Mouse (Mus musculus) stomach, postnatal 0 days (tissue): ENCODE measurements at regions not wholly inside any gene's neighbourhood (a gene's known extent, or its start where the extent isn't known, plus 50 kb on each side); places are given as distances from the start of the nearest gene placed in this dataset.

Experiments
- ATAC-seq: fragments of 200-750 bp; cut with Nextera tagmentation; 2 replicates; pipeline ENCODE4 v1.8.0; 2017; ENCODE audit not compliant: low FRiP score, low TSS enrichment
- DNase-seq: peaks from one replicate; pipeline ENCODE4 v3.0.0-alpha.2; 2016; ENCODE audit warnings: low spot score
- H3K27ac ChIP-seq: fragments of 300-500 bp; sonication (generic); replicated peaks from 2 replicates; pipeline ENCODE4 v1.5.1; 2014; ENCODE audit warnings: mild to moderate bottlenecking, control low read depth
- H3K27me3 ChIP-seq: fragments of 300-500 bp; sonication (generic); 2 replicates; pipeline ENCODE4 v1.6.1; 2014; ENCODE audit warnings: low read length; ENCODE audit not compliant: control insufficient read depth, insufficient read depth
- H3K36me3 ChIP-seq: fragments of 300-500 bp; sonication (generic); 2 replicates; pipeline ENCODE4 v1.6.1; 2014; ENCODE audit warnings: low read length, mixed read lengths; ENCODE audit not compliant: control insufficient read depth, insufficient read depth
- H3K4me1 ChIP-seq: fragments of 300-500 bp; sonication (generic); replicated peaks from 2 replicates; pipeline ENCODE4 v1.6.1; 2014; ENCODE audit warnings: antibody characterized with exemption; ENCODE audit not compliant: control insufficient read depth, insufficient read depth
- H3K4me2 ChIP-seq: fragments of 300-500 bp; sonication (generic); replicated peaks from 2 replicates; pipeline ENCODE4 v1.6.1; 2014; ENCODE audit warnings: low read depth, mild to moderate bottlenecking, control low read depth, moderate library complexity
- H3K4me3 ChIP-seq: fragments of 300-500 bp; sonication (generic); 2 replicates; pipeline ENCODE4 v1.5.1; 2014; ENCODE audit warnings: low read depth, low read length, control low read depth
- H3K9ac ChIP-seq: fragments of 300-500 bp; sonication (generic); 2 replicates; pipeline ENCODE4 v1.6.1; 2014; ENCODE audit warnings: mild to moderate bottlenecking, low read length, control low read depth, mixed read lengths
- H3K9me3 ChIP-seq: fragments of 300-500 bp; sonication (generic); 2 replicates; pipeline ENCODE4 v1.6.1; 2016; ENCODE audit warnings: low read length; ENCODE audit not compliant: control insufficient read depth
- CTCF ChIP-seq: IDR thresholded peaks from 2 replicates; pipeline ENCODE4 v1.5.1; 2016; ENCODE audit warnings: antibody characterized with exemption, low read depth, mild to moderate bottlenecking, moderate library complexity
- EP300 ChIP-seq: optimal IDR thresholded peaks from 2 replicates; pipeline ENCODE3; 2016; ENCODE audit warnings: antibody characterized with exemption
- WGBS: fragments of 180-500 bp; shearing (Covaris S2); extraction: QIAGEN DNeasy Blood & Tissue Kit; methylation state at CpG from one replicate; pipeline ENCODE4 v1.1.7; 2014; 5-methylcytosine and 5-hydroxymethylcytosine counted together

GRCm38 (mm10) chr16:13487659-13488058 lies 180.3 kb downstream of the Parn start:
- no peak overlapping the region for H3K4me3 ChIP-seq
- H3K27ac ChIP-seq = no peak overlapping the region
- 67% methylated on average over 3 of the region's 3 CpGs for WGBS
- H3K4me2 ChIP-seq = no peak overlapping the region
- no peaks in the 10 kb centered on the region for H3K4me1 ChIP-seq
- no peak overlapping the region for H3K9ac ChIP-seq
- H3K9me3 ChIP-seq = no peaks in the 10 kb centered on the region
- DNase-seq (no peak), ATAC-seq (no peak)
- H3K27me3 ChIP-seq = no peaks in the 10 kb centered on the region
- TF ChIP-seq CTCF = no peak
- no peak for TF ChIP-seq EP300
- no peaks in the 10 kb centered on the region for H3K36me3 ChIP-seq

GRCm38 (mm10) chr16:13486571-13486970 lies 181.4 kb downstream of the Parn start:
- 62% methylated on average over 2 of the region's 2 CpGs for WGBS
- no peak overlapping the region for H3K9ac ChIP-seq
- no peak for TF ChIP-seq EP300
- no peak for TF ChIP-seq CTCF

DNA sequence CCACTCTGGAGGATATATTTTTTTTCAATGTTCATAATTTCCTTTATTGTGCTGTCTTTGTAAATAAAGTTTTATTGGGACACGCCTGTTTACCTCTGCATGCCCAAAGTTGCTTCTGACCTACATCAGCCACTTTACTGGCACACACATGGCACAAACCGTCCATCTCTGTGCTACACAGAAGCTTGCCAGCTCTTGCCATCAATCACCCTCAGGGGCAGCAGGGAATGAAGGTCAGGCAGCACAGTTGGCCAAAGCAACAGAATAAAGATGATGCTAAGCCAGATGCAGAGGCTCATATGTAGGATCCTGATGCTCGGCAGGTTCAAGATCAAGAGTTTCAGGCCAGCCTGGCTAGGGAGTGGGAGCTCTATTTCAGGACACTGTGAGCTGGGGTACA lies 187.7 kb downstream of the Parn start:
- H3K4me2 ChIP-seq = no peak overlapping the region

More at GRCm38 (mm10) chr16:13486571-13486970, 181.4 kb downstream of the Parn start:
- no peak overlapping the region for H3K4me2 ChIP-seq
- no peaks in the 10 kb centered on the region for H3K4me1 ChIP-seq
- ATAC-seq (no peak), DNase-seq (no peak)
- H3K27me3 ChIP-seq = no peaks in the 10 kb centered on the region
- H3K36me3 ChIP-seq = no peaks in the 10 kb centered on the region
- H3K27ac ChIP-seq = no peak overlapping the region
- no peak overlapping the region for H3K4me3 ChIP-seq
- H3K9me3 ChIP-seq = no peaks in the 10 kb centered on the region

DNA sequence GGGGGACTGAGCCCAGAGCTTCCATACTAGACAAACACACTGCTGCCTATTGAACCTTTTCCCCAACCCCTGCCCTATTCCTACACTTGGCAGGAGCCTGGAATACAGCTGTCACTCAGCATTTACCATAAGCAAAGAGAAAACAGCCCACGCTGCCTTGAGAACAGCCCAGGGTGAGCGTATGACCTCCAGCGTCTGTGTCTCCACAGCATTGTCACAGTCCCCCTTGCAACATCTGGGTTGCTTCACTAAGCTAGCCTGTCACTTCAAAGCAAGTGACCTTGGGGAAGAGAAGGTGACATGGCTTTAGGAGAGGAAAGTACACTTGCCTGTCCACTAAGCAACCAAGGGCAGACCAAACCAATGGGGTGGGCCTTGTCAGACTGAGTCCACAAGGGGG lies 191.3 kb downstream of the Parn start:
- TF ChIP-seq EP300 (no peak), CTCF (no peak)
- WGBS = 82% methylated on average over 3 of the region's 3 CpGs
- H3K27ac ChIP-seq = no peak overlapping the region
- no peak overlapping the region for H3K4me3 ChIP-seq
- no peaks in the 10 kb centered on the region for H3K36me3 ChIP-seq
- ATAC-seq (no peak), DNase-seq (no peak)
- no peak overlapping the region for H3K9ac ChIP-seq
- no peak overlapping the region for H3K4me2 ChIP-seq
- H3K27me3 ChIP-seq = no peaks in the 10 kb centered on the region
- H3K9me3 ChIP-seq = no peaks in the 10 kb centered on the region
- H3K4me1 ChIP-seq = no peaks in the 10 kb centered on the region

More for the DNA sequence above, 187.7 kb downstream of the Parn start:
- no peak overlapping the region for H3K9ac ChIP-seq
- no peaks in the 10 kb centered on the region for H3K9me3 ChIP-seq
- no peaks in the 10 kb centered on the region for H3K27me3 ChIP-seq
- no peak for ATAC-seq
- H3K4me1 ChIP-seq = no peaks in the 10 kb centered on the region
- no peak overlapping the region for H3K27ac ChIP-seq
- no peak overlapping the region for H3K4me3 ChIP-seq
- WGBS = 71% methylated on average over 3 of the region's 3 CpGs
- no peaks in the 10 kb centered on the region for H3K36me3 ChIP-seq
- DNase-seq = no peak
- no peak for TF ChIP-seq CTCF
- no peak for TF ChIP-seq EP300

DNA sequence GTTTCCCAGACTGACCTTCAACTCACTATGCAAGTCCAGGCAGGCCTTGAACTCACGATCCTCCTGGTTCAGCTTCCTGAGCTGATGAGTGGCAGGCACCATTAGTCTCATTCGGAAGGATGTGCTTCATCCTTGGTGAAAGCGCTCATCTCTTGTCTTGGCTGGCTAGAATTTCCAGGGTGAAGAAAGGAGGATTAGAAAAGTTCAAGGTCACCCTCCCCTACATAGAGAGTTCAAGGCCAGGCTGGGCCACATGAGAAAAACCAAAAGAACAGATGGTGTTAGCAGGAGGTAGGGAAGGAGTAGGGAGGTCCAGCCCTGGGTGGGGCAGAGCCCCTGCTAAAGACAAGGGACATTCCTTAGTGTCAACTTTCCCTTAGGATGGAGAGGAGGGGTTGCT lies 193.0 kb downstream of the Parn start:
- H3K4me2 ChIP-seq = no peak overlapping the region
- no peaks in the 10 kb centered on the region for H3K36me3 ChIP-seq
- ATAC-seq (no peak), DNase-seq (no peak)
- no peak overlapping the region for H3K4me3 ChIP-seq
- no peak overlapping the region for H3K9ac ChIP-seq
- 83% methylated on average over 3 of the region's 3 CpGs for WGBS
- TF ChIP-seq EP300 = no peak
- H3K27ac ChIP-seq = no peak overlapping the region
- H3K9me3 ChIP-seq = no peaks in the 10 kb centered on the region
- no peaks in the 10 kb centered on the region for H3K4me1 ChIP-seq
- H3K27me3 ChIP-seq = no peaks in the 10 kb centered on the region

DNA sequence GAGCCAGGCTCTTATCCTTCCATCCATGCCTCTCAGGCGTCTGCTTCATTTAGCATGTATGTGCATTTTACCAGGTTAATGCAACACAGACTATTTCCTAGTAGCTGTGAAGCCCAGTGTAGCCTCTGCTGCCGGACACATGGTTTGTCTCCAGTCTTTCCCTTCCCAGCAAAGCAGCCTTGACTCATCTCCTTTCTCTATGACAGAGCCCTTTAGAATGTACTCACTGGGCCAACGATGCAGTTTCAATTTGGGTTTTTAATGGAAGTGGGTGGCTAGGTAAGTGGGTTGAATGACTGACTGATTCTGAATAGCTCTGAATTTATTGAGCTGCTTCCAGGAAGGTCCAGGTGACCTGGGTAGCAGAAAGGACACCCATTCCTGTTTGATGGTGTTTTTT lies 193.7 kb downstream of the Parn start:
- H3K36me3 ChIP-seq = no peaks in the 10 kb centered on the region
- H3K27ac ChIP-seq = no peak overlapping the region
- 76% methylated on average over 3 of the region's 3 CpGs for WGBS
- H3K9ac ChIP-seq = no peak overlapping the region
- H3K4me1 ChIP-seq = no peaks in the 10 kb centered on the region
- no peaks in the 10 kb centered on the region for H3K27me3 ChIP-seq
- H3K9me3 ChIP-seq = no peaks in the 10 kb centered on the region
- no peak overlapping the region for H3K4me2 ChIP-seq
- DNase-seq (no peak), ATAC-seq (no peak)
- H3K4me3 ChIP-seq = no peak overlapping the region
- TF ChIP-seq EP300 (no peak), CTCF (no peak)
